Mouse (Mus musculus): ENCODE data around the gene Khnyn. TPM values are rescaled to one million over a fixed set of nuclear protein-coding genes. Genes with fewer than 3 reads are reported as not detected.

The Khnyn gene
- polyA plus RNA-seq, 1 experiment from 2014 or later = 19.5 TPM

- Histone ChIP-seq H3K27me3 (no peaks in the 10 kb centered on the region), H3K4me1 (peaks cover 66% of the 10 kb centered on the region), H3K4me2 (peak overlapping the region; percentile 81), H3K4me3 (replicated peaks) (peak overlapping the region; percentile 74), H3K27ac (peak overlapping the region; percentile 99), H3K9ac (peak overlapping the region; percentile 79), H3K36me3 (peaks cover 19% of the 10 kb centered on the region; the same call in 1 of the 2 replicates), H3K9me3 (replicated peaks) (no peaks in the 10 kb centered on the region)
- 0% methylated on average over 4 of the region's 4 CpGs for WGBS
- peak; percentile 27 for ATAC-seq (replicated peaks; ENCODE audit: low FRiP score)
Observed at GRCm38 (mm10) chr14:55855101-55855561, 29.6 kb upstream of the Khnyn start.

DNA sequence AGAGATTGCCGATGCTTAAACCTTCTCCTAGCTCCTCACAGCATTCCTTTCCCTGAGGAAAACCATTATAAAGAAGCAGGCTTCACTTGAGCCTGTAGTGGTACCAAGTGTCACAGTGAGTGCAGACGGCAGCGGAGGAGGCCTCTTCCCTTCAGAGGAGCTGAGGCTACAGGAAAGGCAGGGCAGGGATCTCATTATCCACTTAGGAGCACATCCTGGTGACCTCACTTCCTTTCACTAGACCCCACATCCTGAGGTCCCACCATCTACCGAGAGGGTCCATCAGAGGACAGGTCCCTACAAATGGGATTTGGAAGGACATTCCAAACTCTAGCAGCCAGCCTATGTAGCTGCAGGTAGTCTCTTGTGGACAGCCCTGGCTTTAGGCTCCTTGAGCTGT is 27.2 kb upstream of the Khnyn start:
- no peak overlapping the region; the same call in 1 of the 2 replicates for H3K9ac ChIP-seq
- H3K9me3 ChIP-seq (replicated peaks) = no peaks in the 10 kb centered on the region
- H3K4me3 ChIP-seq (replicated peaks) = peak overlapping the region; percentile 2; the same call in 1 of the 2 replicates
- no peaks in the 10 kb centered on the region for H3K27me3 ChIP-seq
- WGBS = 38% methylated on average over 4 of the region's 4 CpGs
- H3K4me1 ChIP-seq = peaks cover 71% of the 10 kb centered on the region
- H3K4me2 ChIP-seq = peak overlapping the region; percentile 81
- ATAC-seq (replicated peaks; ENCODE audit: low FRiP score) = no peak
- H3K27ac ChIP-seq = peak overlapping the region; percentile 67
- H3K36me3 ChIP-seq = peaks cover 23% of the 10 kb centered on the region; the same call in 1 of the 2 replicates

- H3K36me3 ChIP-seq = peaks cover 62% of the 10 kb centered on the region
- H3K4me1 ChIP-seq = peaks cover 49% of the 10 kb centered on the region
- WGBS = 65% methylated on average over 6 of the region's 6 CpGs
- no peaks in the 10 kb centered on the region for H3K27me3 ChIP-seq
- no peak overlapping the region for H3K27ac ChIP-seq
- no peaks in the 10 kb centered on the region for H3K9me3 ChIP-seq (replicated peaks)
- H3K4me3 ChIP-seq (replicated peaks) = no peak overlapping the region
- no peak for ATAC-seq (replicated peaks; ENCODE audit: low FRiP score)
- H3K9ac ChIP-seq = no peak overlapping the region
- no peak overlapping the region for H3K4me2 ChIP-seq
Observed at GRCm38 (mm10) chr14:55862186-55862585, 22.6 kb upstream of the Khnyn start.

DNA sequence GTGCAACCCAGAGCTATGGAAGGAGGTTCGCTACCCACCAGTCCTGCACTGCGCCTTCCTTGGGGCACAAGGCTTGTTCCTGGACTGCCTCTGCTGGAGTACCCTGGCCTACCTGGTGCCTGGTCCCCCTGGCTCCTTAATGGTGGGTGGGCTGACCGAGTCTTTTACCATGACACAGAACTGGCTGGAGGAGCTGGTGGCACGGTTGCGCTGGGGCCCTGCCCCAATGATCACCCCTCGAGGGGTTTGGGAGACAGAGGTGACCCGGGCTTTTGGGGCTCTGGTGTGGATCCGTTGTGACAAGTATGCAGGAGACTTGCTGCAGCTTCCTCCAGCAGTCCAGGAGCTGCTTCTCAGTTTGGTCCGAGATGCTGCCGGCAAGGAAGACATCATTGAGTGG is 21.8 kb upstream of the Khnyn start:
- no peak overlapping the region for H3K9ac ChIP-seq
- peaks cover 62% of the 10 kb centered on the region for H3K36me3 ChIP-seq
- H3K4me1 ChIP-seq = peaks cover 41% of the 10 kb centered on the region
- no peak overlapping the region for H3K4me2 ChIP-seq
- WGBS = 92% methylated on average over 10 of the region's 10 CpGs
- no peaks in the 10 kb centered on the region for H3K27me3 ChIP-seq
- no peak overlapping the region for H3K4me3 ChIP-seq (replicated peaks)
- H3K9me3 ChIP-seq (replicated peaks) = no peaks in the 10 kb centered on the region
- ATAC-seq (replicated peaks; ENCODE audit: low FRiP score) = no peak
- H3K27ac ChIP-seq = no peak overlapping the region

GRCm38 (mm10) chr14:55863773-55864172 is 21.0 kb upstream of the Khnyn start:
- Histone ChIP-seq H3K9me3 (replicated peaks) (no peaks in the 10 kb centered on the region), H3K4me3 (replicated peaks) (no peak overlapping the region), H3K36me3 (peaks cover 67% of the 10 kb centered on the region), H3K27me3 (no peaks in the 10 kb centered on the region), H3K4me1 (peaks cover 36% of the 10 kb centered on the region), H3K27ac (0 out of 2 replicates have a peak overlapping the region, but pooled peaks have one; percentile 37), H3K9ac (no peak overlapping the region), H3K4me2 (no peak overlapping the region)
- ATAC-seq (replicated peaks; ENCODE audit: low FRiP score) = peak; percentile 71; the same call in 1 of the 2 replicates
- WGBS = 27% methylated on average over 7 of the region's 7 CpGs

GRCm38 (mm10) chr14:55866962-55867361 is 17.8 kb upstream of the Khnyn start:
- no peak for ATAC-seq (replicated peaks; ENCODE audit: low FRiP score)
- Histone ChIP-seq H3K4me1 (peaks cover 18% of the 10 kb centered on the region), H3K4me3 (replicated peaks) (no peak overlapping the region), H3K9me3 (replicated peaks) (no peaks in the 10 kb centered on the region), H3K36me3 (peaks cover 94% of the 10 kb centered on the region), H3K27ac (no peak overlapping the region), H3K27me3 (no peaks in the 10 kb centered on the region), H3K9ac (no peak overlapping the region), H3K4me2 (no peak overlapping the region)
- WGBS = 38% methylated on average over 4 of the region's 4 CpGs

DNA sequence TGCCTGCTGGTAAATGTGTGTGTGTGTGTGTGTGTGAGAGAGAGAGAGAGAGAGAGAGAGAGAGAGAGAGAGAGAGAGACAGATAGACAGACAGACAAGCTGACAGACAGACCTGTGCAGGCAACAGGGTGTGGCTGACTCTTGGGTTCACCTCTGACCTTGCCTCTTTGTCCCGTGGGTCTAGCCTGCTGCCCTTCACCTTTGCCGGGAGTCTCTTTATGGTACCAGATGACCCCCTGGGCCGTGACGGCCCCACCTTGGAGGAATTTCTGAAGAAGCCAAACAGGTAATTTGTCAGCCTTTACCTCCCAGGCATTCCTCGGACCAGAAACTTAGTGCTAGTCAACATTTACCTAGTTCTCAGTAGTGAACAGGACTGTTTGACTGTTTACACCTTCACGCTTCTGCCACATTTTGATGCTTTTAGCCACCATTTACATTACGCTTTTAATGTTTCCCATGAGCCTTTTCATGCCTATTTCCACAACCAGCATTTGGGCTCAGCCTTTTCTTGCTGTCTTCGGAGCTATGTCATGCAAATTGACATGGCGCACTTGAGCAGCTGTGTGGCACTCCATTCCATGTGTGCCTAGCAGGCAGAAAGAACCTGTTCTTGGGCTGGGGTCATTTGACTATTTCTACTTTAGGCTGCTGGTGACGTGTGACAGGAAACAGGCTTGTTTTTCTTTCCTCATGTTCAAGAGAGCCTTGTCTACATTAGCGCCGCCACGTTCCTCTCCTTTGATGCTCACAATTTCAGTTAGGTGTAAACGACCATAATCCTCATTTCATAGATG is 16.3 kb upstream of the Khnyn start:
- no peak overlapping the region for H3K4me2 ChIP-seq
- H3K9me3 ChIP-seq (replicated peaks) = no peaks in the 10 kb centered on the region
- H3K4me3 ChIP-seq (replicated peaks) = no peak overlapping the region
- H3K27me3 ChIP-seq = no peaks in the 10 kb centered on the region
- H3K27ac ChIP-seq = no peak overlapping the region
- H3K9ac ChIP-seq = no peak overlapping the region
- WGBS = 81% methylated on average over 14 of the region's 14 CpGs
- peaks cover 95% of the 10 kb centered on the region for H3K36me3 ChIP-seq
- ATAC-seq (replicated peaks; ENCODE audit: low FRiP score) = no peak
- peaks cover 9% of the 10 kb centered on the region for H3K4me1 ChIP-seq

- no peaks in the 10 kb centered on the region for H3K9me3 ChIP-seq (replicated peaks)
- no peaks in the 10 kb centered on the region for H3K27me3 ChIP-seq
- peaks cover 84% of the 10 kb centered on the region for H3K36me3 ChIP-seq
- H3K27ac ChIP-seq = no peak overlapping the region
- H3K4me2 ChIP-seq = no peak overlapping the region
- peaks cover 13% of the 10 kb centered on the region for H3K4me1 ChIP-seq
- H3K9ac ChIP-seq = no peak overlapping the region
- ATAC-seq (replicated peaks; ENCODE audit: low FRiP score) = no peak
- 95% methylated on average over 6 of the region's 6 CpGs for WGBS
- H3K4me3 ChIP-seq (replicated peaks) = no peak overlapping the region
Observed at GRCm38 (mm10) chr14:55869538-55869937, 15.2 kb upstream of the Khnyn start.

GRCm38 (mm10) chr14:55872039-55872438 is 12.7 kb upstream of the Khnyn start:
- H3K4me3 ChIP-seq (replicated peaks) = no peak overlapping the region
- H3K9ac ChIP-seq = no peak overlapping the region
- no peak overlapping the region for H3K4me2 ChIP-seq
- no peak overlapping the region for H3K27ac ChIP-seq
- H3K4me1 ChIP-seq = peaks cover 13% of the 10 kb centered on the region
- WGBS = 88% methylated on average over 12 of the region's 12 CpGs
- H3K9me3 ChIP-seq (replicated peaks) = no peaks in the 10 kb centered on the region
- peaks cover 59% of the 10 kb centered on the region for H3K36me3 ChIP-seq
- H3K27me3 ChIP-seq = no peaks in the 10 kb centered on the region
- no peak for ATAC-seq (replicated peaks; ENCODE audit: low FRiP score)

DNA sequence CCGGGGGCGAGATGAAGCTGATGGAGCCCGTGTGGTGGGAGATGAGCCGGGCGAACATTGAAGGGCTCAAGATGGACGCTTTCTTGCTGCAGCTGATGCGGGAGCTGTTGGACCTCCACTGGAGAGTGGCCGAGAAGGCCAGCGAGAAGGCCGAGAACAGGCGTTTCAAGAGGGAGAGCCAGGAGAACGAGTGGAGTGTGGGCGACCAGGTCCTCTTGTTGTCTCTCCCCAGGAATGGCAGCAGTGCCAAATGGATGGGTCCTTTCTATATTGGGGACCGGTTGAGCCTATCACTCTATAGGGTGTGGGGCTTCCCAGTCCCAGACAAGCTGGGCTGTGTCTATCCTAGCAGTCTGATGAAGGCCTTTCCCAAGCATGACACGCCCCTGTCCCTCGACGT is 12.2 kb upstream of the Khnyn start:
- Histone ChIP-seq H3K27ac (no peak overlapping the region), H3K9me3 (replicated peaks) (no peaks in the 10 kb centered on the region), H3K4me2 (no peak overlapping the region), H3K4me3 (replicated peaks) (no peak overlapping the region), H3K36me3 (peaks cover 54% of the 10 kb centered on the region), H3K4me1 (peaks cover 16% of the 10 kb centered on the region), H3K27me3 (no peaks in the 10 kb centered on the region), H3K9ac (no peak overlapping the region)
- 90% methylated on average over 17 of the region's 17 CpGs for WGBS
- no peak for ATAC-seq (replicated peaks; ENCODE audit: low FRiP score)

DNA sequence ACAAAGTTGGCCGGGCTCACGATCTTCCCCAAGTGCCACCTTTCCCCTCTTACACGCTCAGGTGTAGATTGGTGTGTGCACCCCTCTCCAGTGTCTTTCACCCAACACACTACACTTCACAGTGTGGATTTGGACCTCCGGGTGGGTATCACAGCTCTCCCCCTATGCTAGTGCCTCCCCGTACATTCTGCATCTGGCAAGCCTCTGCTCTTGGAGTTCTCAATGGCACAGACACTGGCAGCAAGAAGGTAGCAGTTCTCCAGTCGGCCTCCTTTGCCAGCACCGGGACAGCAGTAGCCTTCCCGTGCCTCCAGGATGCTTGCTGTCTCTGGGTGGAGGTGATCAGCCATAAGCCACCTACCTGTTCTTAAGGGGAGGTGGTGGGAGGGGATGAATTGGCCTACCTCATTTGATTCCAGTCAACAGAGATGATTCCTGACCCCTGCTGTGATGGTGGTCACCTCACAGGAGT is 11.5 kb upstream of the Khnyn start:
- H3K4me2 ChIP-seq = peak overlapping the region; percentile 50
- H3K4me1 ChIP-seq = peaks cover 24% of the 10 kb centered on the region
- peaks cover 47% of the 10 kb centered on the region for H3K36me3 ChIP-seq
- 85% methylated on average over 8 of the region's 8 CpGs for WGBS
- H3K4me3 ChIP-seq (replicated peaks) = no peak overlapping the region
- ATAC-seq (replicated peaks; ENCODE audit: low FRiP score) = no peak
- H3K27me3 ChIP-seq = no peaks in the 10 kb centered on the region
- 0 out of 2 replicates have a peak overlapping the region, but pooled peaks have one; percentile 66 for H3K27ac ChIP-seq
- H3K9me3 ChIP-seq (replicated peaks) = no peaks in the 10 kb centered on the region
- H3K9ac ChIP-seq = 0 out of 2 replicates have a peak overlapping the region, but pooled peaks have one; percentile 4
